Mouse (Mus musculus) neural tube, embryonic 12.5 days (tissue): ENCODE measurements around the gene Mycbpap. TPM values are rescaled to one million over a fixed set of nuclear protein-coding genes. Genes with fewer than 3 reads are reported as not detected.

Experiments used
- ATAC-seq: fragments of 200-750 bp; cut with Nextera tagmentation; 2 replicates; pipeline ENCODE4 v1.8.0; 2017; ENCODE audit warnings: low read depth, mild to moderate bottlenecking, moderate TSS enrichment, moderate library complexity; ENCODE audit not compliant: low FRiP score
- H3K27ac ChIP-seq: fragments of 300-500 bp; sonication (generic); 2 replicates; pipeline ENCODE4 v1.5.1; 2016
- H3K27me3 ChIP-seq: fragments of 300-500 bp; sonication (generic); replicated peaks from 2 replicates; pipeline ENCODE4 v1.6.1; 2016; ENCODE audit warnings: mild to moderate bottlenecking
- H3K36me3 ChIP-seq: fragments of 300-500 bp; sonication (generic); 2 replicates; pipeline ENCODE4 v1.6.1; 2016; ENCODE audit warnings: mild to moderate bottlenecking
- H3K4me1 ChIP-seq: fragments of 300-500 bp; sonication (generic); 2 replicates; pipeline ENCODE4 v1.6.1; 2016
- H3K4me2 ChIP-seq: fragments of 300-500 bp; sonication (generic); replicated peaks from 2 replicates; pipeline ENCODE4 v1.6.1; 2016; ENCODE audit warnings: mild to moderate bottlenecking
- H3K4me3 ChIP-seq: fragments of 300-500 bp; sonication (generic); 2 replicates; pipeline ENCODE4 v1.5.1; 2016
- H3K9ac ChIP-seq: fragments of 300-500 bp; sonication (generic); 2 replicates; pipeline ENCODE4 v1.6.1; 2016; ENCODE audit warnings: mild to moderate bottlenecking
- H3K9me3 ChIP-seq: fragments of 300-500 bp; sonication (generic); 2 replicates; pipeline ENCODE4 v1.6.1; 2016; ENCODE audit warnings: mild to moderate bottlenecking
- WGBS: fragments of 180-500 bp; shearing (Covaris S2); methylation state at CpG from one replicate; pipeline ENCODE4 v1.1.7; 2016; 5-methylcytosine and 5-hydroxymethylcytosine counted together
- polyA plus RNA-seq: library from polyadenylated mRNA; unstranded; fragments of >200 nt; fragmentation: Nextera tagmentation; extraction: Ambion mirVana; gene quantifications from 2 replicates; pipeline ENCODE4 v1.2.1, GENCODE M21; 2016

Mycbpap gene
- polyA plus RNA-seq, 1 experiment from 2014 or later: 1.8 TPM

- peak within 1 kb of the TSS; percentile 52 for H3K4me3 ChIP-seq
- H3K27ac ChIP-seq: peak within 1 kb of the TSS; percentile 57; the same call in 1 of the 2 replicates
- peak within 1 kb of the TSS; percentile 81 for H3K4me2 ChIP-seq
- no peaks in the 10 kb centered on the region for H3K27me3 ChIP-seq
- no peaks in the 10 kb centered on the region for H3K36me3 ChIP-seq
- peak within 1 kb of the TSS; percentile 58 for H3K9ac ChIP-seq
- 5% methylated on average over 49 of the region's 49 CpGs for WGBS
- peak; percentile 81 for ATAC-seq
- no peaks in the 10 kb centered on the region for H3K9me3 ChIP-seq
- peaks cover 11% of the 10 kb centered on the region for H3K4me1 ChIP-seq
Observed at GRCm38 (mm10) chr11:94548888-94549690, 27.5 kb upstream of the Mycbpap start, which contains the start of gene Rsad1. TSS of gene Rsad1 (minus strand) at chr11:94549255.

GRCm38 (mm10) chr11:94548041-94548784 is 26.7 kb upstream of the Mycbpap start:
- peak; percentile 45; the same call in 1 of the 2 replicates for ATAC-seq
- WGBS: 11% methylated on average over 24 of the region's 24 CpGs

GRCm38 (mm10) chr11:94547271-94547670 is 25.7 kb upstream of the Mycbpap start:
- Histone ChIP-seq H3K4me2 (no peak overlapping the region), H3K27ac (no peak overlapping the region), H3K36me3 (no peaks in the 10 kb centered on the region; the same call in 1 of the 2 replicates), H3K9ac (no peak overlapping the region), H3K4me3 (no peak overlapping the region), H3K4me1 (peaks cover 11% of the 10 kb centered on the region), H3K27me3 (no peaks in the 10 kb centered on the region), H3K9me3 (no peaks in the 10 kb centered on the region)
- no peak for ATAC-seq
- WGBS: 95% methylated on average over 6 of the region's 6 CpGs

More at GRCm38 (mm10) chr11:94548041-94548784, 26.7 kb upstream of the Mycbpap start:
- Histone ChIP-seq H3K4me3 (peak overlapping the region; percentile 52), H3K9me3 (no peaks in the 10 kb centered on the region), H3K27me3 (no peaks in the 10 kb centered on the region), H3K36me3 (no peaks in the 10 kb centered on the region), H3K9ac (peak overlapping the region; percentile 58), H3K4me2 (peak overlapping the region; percentile 81), H3K4me1 (peaks cover 11% of the 10 kb centered on the region), H3K27ac (no peak overlapping the region)

GRCm38 (mm10) chr11:94546381-94546780 is 24.8 kb upstream of the Mycbpap start:
- no peak overlapping the region for H3K27ac ChIP-seq
- no peak overlapping the region for H3K9ac ChIP-seq
- no peaks in the 10 kb centered on the region for H3K27me3 ChIP-seq
- no peak for ATAC-seq
- no peaks in the 10 kb centered on the region; the same call in 1 of the 2 replicates for H3K36me3 ChIP-seq
- H3K4me2 ChIP-seq: no peak overlapping the region
- H3K9me3 ChIP-seq: no peaks in the 10 kb centered on the region
- WGBS: 95% methylated on average over 5 of the region's 5 CpGs
- no peak overlapping the region for H3K4me3 ChIP-seq
- peaks cover 11% of the 10 kb centered on the region for H3K4me1 ChIP-seq

- no peak overlapping the region for H3K9ac ChIP-seq
- H3K4me2 ChIP-seq: peak overlapping the region; percentile 36
- no peak overlapping the region for H3K27ac ChIP-seq
- no peaks in the 10 kb centered on the region; the same call in 1 of the 2 replicates for H3K36me3 ChIP-seq
- ATAC-seq: no peak
- no peaks in the 10 kb centered on the region for H3K9me3 ChIP-seq
- no peak overlapping the region for H3K4me3 ChIP-seq
- no peaks in the 10 kb centered on the region for H3K27me3 ChIP-seq
- peaks cover 11% of the 10 kb centered on the region for H3K4me1 ChIP-seq
- WGBS: 54% methylated on average over 18 of the region's 18 CpGs
Observed at GRCm38 (mm10) chr11:94544422-94544821, 22.9 kb upstream of the Mycbpap start.

GRCm38 (mm10) chr11:94543932-94544331 is 22.4 kb upstream of the Mycbpap start:
- peak overlapping the region; percentile 36 for H3K4me2 ChIP-seq
- H3K4me1 ChIP-seq: peaks cover 11% of the 10 kb centered on the region
- H3K27me3 ChIP-seq: no peaks in the 10 kb centered on the region
- no peak overlapping the region for H3K4me3 ChIP-seq
- WGBS: 42% methylated on average over 9 of the region's 9 CpGs
- no peaks in the 10 kb centered on the region for H3K9me3 ChIP-seq
- H3K36me3 ChIP-seq: no peaks in the 10 kb centered on the region; the same call in 1 of the 2 replicates
- no peak overlapping the region for H3K9ac ChIP-seq
- H3K27ac ChIP-seq: no peak overlapping the region
- no peak for ATAC-seq

GRCm38 (mm10) chr11:94543344-94543743 is 21.8 kb upstream of the Mycbpap start:
- H3K36me3 ChIP-seq: no peaks in the 10 kb centered on the region; the same call in 1 of the 2 replicates
- no peak overlapping the region for H3K27ac ChIP-seq
- H3K27me3 ChIP-seq: no peaks in the 10 kb centered on the region
- ATAC-seq: no peak
- no peak overlapping the region for H3K4me3 ChIP-seq
- H3K4me1 ChIP-seq: peaks cover 8% of the 10 kb centered on the region
- WGBS: 83% methylated on average over 12 of the region's 12 CpGs
- H3K9me3 ChIP-seq: no peaks in the 10 kb centered on the region
- H3K4me2 ChIP-seq: no peak overlapping the region
- no peak overlapping the region for H3K9ac ChIP-seq

GRCm38 (mm10) chr11:94542400-94542799 is 20.9 kb upstream of the Mycbpap start:
- Histone ChIP-seq H3K4me1 (0 out of 2 replicates have a peak, but pooled peaks cover 4% of the 10 kb centered on the region), H3K36me3 (no peaks in the 10 kb centered on the region; the same call in 1 of the 2 replicates), H3K4me3 (no peak overlapping the region), H3K4me2 (no peak overlapping the region), H3K9me3 (no peaks in the 10 kb centered on the region), H3K9ac (no peak overlapping the region), H3K27ac (no peak overlapping the region), H3K27me3 (no peaks in the 10 kb centered on the region)
- 92% methylated on average over 4 of the region's 4 CpGs for WGBS
- ATAC-seq: no peak

- no peak for ATAC-seq
- no peak overlapping the region for H3K4me3 ChIP-seq
- H3K9me3 ChIP-seq: no peaks in the 10 kb centered on the region
- no peaks in the 10 kb centered on the region; the same call in 1 of the 2 replicates for H3K36me3 ChIP-seq
- H3K4me1 ChIP-seq: 0 out of 2 replicates have a peak, but pooled peaks cover 4% of the 10 kb centered on the region
- H3K9ac ChIP-seq: no peak overlapping the region
- 72% methylated on average over 7 of the region's 7 CpGs for WGBS
- H3K27ac ChIP-seq: no peak overlapping the region
- no peaks in the 10 kb centered on the region for H3K27me3 ChIP-seq
- H3K4me2 ChIP-seq: no peak overlapping the region
Observed at GRCm38 (mm10) chr11:94539761-94540160, 18.2 kb upstream of the Mycbpap start.

GRCm38 (mm10) chr11:94538733-94539292 is 17.3 kb upstream of the Mycbpap start:
- Histone ChIP-seq H3K4me2 (no peak overlapping the region), H3K36me3 (no peaks in the 10 kb centered on the region; the same call in 1 of the 2 replicates), H3K4me3 (no peak overlapping the region), H3K9ac (no peak overlapping the region), H3K9me3 (no peaks in the 10 kb centered on the region), H3K4me1 (no peaks in the 10 kb centered on the region), H3K27ac (no peak overlapping the region), H3K27me3 (no peaks in the 10 kb centered on the region)
- 68% methylated on average over 8 of the region's 8 CpGs for WGBS
- ATAC-seq: no peak

- Histone ChIP-seq H3K4me2 (no peak overlapping the region), H3K4me1 (no peaks in the 10 kb centered on the region), H3K4me3 (no peak overlapping the region), H3K9me3 (no peaks in the 10 kb centered on the region), H3K27me3 (no peaks in the 10 kb centered on the region), H3K36me3 (no peaks in the 10 kb centered on the region), H3K27ac (no peak overlapping the region), H3K9ac (no peak overlapping the region)
- 82% methylated on average over 8 of the region's 8 CpGs for WGBS
- ATAC-seq: no peak
Observed at GRCm38 (mm10) chr11:94533171-94533570, 11.6 kb upstream of the Mycbpap start.

GRCm38 (mm10) chr11:94528879-94529278 is 7.3 kb upstream of the Mycbpap start:
- no peak for ATAC-seq
- Histone ChIP-seq H3K27ac (no peak overlapping the region), H3K36me3 (no peaks in the 10 kb centered on the region), H3K9ac (no peak overlapping the region), H3K4me3 (no peak overlapping the region), H3K4me1 (0 out of 2 replicates have a peak, but pooled peaks cover 4% of the 10 kb centered on the region), H3K27me3 (no peaks in the 10 kb centered on the region), H3K9me3 (no peaks in the 10 kb centered on the region), H3K4me2 (no peak overlapping the region)
- whole genome bisulfite sequencing: 59% methylated on average over 3 of the region's 3 CpGs
